Mouse (Mus musculus): ENCODE results near the gene Abcc12. TPM values are rescaled to one million over a fixed set of nuclear protein-coding genes. Genes with fewer than 3 reads are reported as not detected.

The Abcc12 gene
- polyA plus RNA-seq (2015; fragmentation: Illumina TruSeq; extraction: RNeasy Lipid Tissue Mini Kit (QIAGEN cat#74804); ENCODE audit: low read depth, low replicate concordance), result 0.37 TPM

DNA sequence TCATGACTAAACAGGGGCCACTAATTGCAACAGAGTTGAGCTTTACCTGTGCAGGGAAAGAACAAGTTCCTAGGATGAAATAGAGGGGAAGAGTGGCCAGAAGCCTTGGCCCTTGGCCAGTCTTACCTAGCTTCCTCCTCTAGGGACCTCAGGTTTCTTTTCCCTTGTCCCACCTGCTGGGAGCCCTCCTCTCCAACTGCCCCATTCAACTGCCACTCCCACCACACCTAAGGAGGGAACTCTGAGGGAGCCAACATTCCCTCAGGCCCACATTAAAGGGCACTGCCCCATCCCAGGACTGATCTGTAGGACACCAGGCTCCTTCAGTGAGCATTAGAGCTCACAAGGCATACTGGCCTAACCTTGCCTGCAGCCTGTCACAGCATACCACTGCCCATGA lies at the start of gene Abcc12:
Abcc12 (minus strand) TSS at position 229 of the 400 bp plus-strand sequence.

DNA sequence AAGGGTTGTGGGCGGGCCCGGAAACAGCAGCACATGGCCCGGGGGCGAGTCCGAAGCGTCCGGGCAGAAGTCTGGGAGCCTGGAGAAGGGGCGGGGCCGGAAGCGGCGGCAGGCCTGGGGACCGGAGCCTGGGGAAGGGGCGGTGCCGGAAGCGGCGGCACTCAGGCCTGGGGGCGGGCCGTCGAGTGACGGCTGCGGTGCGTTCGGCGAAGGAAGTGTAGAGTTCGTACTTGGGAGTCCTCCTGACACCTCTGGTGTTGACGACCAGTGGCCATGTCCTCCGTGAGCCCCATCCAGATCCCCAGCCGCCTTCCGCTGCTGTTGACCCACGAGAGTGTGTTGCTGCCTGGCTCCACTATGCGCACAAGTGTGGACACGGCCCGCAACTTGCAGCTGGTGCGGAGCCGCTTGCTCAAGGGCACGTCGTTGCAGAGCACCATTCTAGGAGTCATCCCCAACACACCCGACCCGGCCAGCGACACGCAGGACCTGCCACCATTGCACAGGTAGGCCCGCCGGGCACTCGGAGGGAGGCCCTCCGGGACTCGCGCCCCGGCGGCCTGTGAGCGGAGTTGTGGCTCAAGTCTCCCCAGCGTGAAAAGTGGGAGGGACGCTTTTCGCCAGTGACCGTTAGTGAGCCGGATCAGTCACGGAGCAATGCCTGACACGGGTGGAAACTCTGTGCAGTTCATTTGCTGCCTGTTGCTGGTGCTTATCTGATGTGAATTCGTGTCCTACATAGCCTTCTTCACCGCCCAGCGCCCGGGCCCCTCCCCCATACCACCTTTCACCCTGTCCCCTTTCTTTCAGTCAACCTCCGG lies 43.6 kb upstream of the Abcc12 start, which contains the start of gene Lonp2:
Lonp2 (plus strand) TSS at position 133 of the 821 bp plus-strand sequence.

Other genes starting within 250 kb of the Abcc12 start
- gene Lonp2, start 43.4 kb upstream of the Abcc12 start, polyA plus RNA-seq (2015; fragmentation: Illumina TruSeq; extraction: RNeasy Lipid Tissue Mini Kit (QIAGEN cat#74804); ENCODE audit: low read depth, low replicate concordance), result 80.6 TPM
- 1.3 TPM for gene Gm10638, start 165.0 kb upstream of the Abcc12 start, polyA plus RNA-seq (2015; fragmentation: Illumina TruSeq; extraction: RNeasy Lipid Tissue Mini Kit (QIAGEN cat#74804); ENCODE audit: low read depth, low replicate concordance)
- 33.0 TPM for gene Siah1a, start 165.2 kb upstream of the Abcc12 start, polyA plus RNA-seq (2015; fragmentation: Illumina TruSeq; extraction: RNeasy Lipid Tissue Mini Kit (QIAGEN cat#74804); ENCODE audit: low read depth, low replicate concordance)

All from brain, adult 10 weeks (tissue).